Mouse (Mus musculus) forebrain, embryonic 11.5 days (tissue): ENCODE results near the gene Tmem74b. TPM values are rescaled to one million over a fixed set of nuclear protein-coding genes. Genes with fewer than 3 reads are reported as not detected.

Experiments
- ATAC-seq: fragments of 200-750 bp; cut with Nextera tagmentation; replicated peaks from 2 replicates; pipeline ENCODE4 v1.8.0; 2017; ENCODE audit warnings: moderate TSS enrichment; ENCODE audit not compliant: low FRiP score
- DNase-seq: peaks from one replicate; pipeline ENCODE4 v3.0.0-alpha.2; 2017; ENCODE audit warnings: low spot score
- H3K27ac ChIP-seq: fragments of 300-500 bp; sonication (generic); 2 replicates; pipeline ENCODE4 v1.5.1; 2014; ENCODE audit warnings: low read depth, low read length
- H3K27me3 ChIP-seq: fragments of 300-500 bp; sonication (generic); 2 replicates; pipeline ENCODE4 v1.6.1; 2014; ENCODE audit warnings: mild to moderate bottlenecking, low read length, mixed read lengths; ENCODE audit not compliant: control insufficient read depth, insufficient read depth
- H3K36me3 ChIP-seq: fragments of 300-500 bp; sonication (generic); 2 replicates; pipeline ENCODE4 v1.6.1; 2014; ENCODE audit warnings: mild to moderate bottlenecking, low read length, moderate library complexity, mixed read lengths; ENCODE audit not compliant: control insufficient read depth, insufficient read depth
- H3K4me1 ChIP-seq: fragments of 300-500 bp; sonication (generic); replicated peaks from 2 replicates; pipeline ENCODE4 v1.6.1; 2014; ENCODE audit warnings: low read length, mixed read lengths; ENCODE audit not compliant: control insufficient read depth, insufficient read depth
- H3K4me2 ChIP-seq: fragments of 300-500 bp; sonication (generic); 2 replicates; pipeline ENCODE4 v1.6.1; 2014; ENCODE audit warnings: low read depth, mild to moderate bottlenecking, low read length, moderate library complexity, mixed read lengths; ENCODE audit not compliant: severe bottlenecking
- H3K4me3 ChIP-seq: fragments of 300-500 bp; sonication (generic); 2 replicates; pipeline ENCODE4 v1.5.1; 2014; ENCODE audit warnings: low read depth, low read length
- H3K9ac ChIP-seq: fragments of 300-500 bp; sonication (generic); 2 replicates; pipeline ENCODE4 v1.6.1; 2014; ENCODE audit warnings: low read length
- H3K9me3 ChIP-seq: fragments of 300-500 bp; sonication (generic); 2 replicates; pipeline ENCODE4 v1.6.1; 2016; ENCODE audit warnings: low read length, mixed read lengths; ENCODE audit not compliant: control insufficient read depth
- WGBS: fragments of 180-500 bp; shearing (Covaris S2); extraction: QIAGEN DNeasy Blood & Tissue Kit; methylation state at CpG from one replicate; pipeline ENCODE4 v1.1.7; 2014; 5-methylcytosine and 5-hydroxymethylcytosine counted together
- polyA plus RNA-seq: library from polyadenylated mRNA; unstranded; fragments of >200 nt; fragmentation: Nextera tagmentation; extraction: Ambion mirVana; gene quantifications from 2 replicates; pipeline ENCODE4 v1.2.1, GENCODE M21; 2014

Gene Tmem74b
- polyA plus RNA-seq, 1 experiment from 2014 or later = 7.7 TPM

- ATAC-seq = no peak
- no peak overlapping the region for H3K27ac ChIP-seq
- WGBS = 75% methylated on average over 5 of the region's 5 CpGs
- no peaks in the 10 kb centered on the region for H3K36me3 ChIP-seq
- H3K4me3 ChIP-seq = no peak overlapping the region
- no peaks in the 10 kb centered on the region for H3K9me3 ChIP-seq
- no peaks in the 10 kb centered on the region for H3K27me3 ChIP-seq
- no peak overlapping the region for H3K4me2 ChIP-seq
- no peak overlapping the region for H3K9ac ChIP-seq
- DNase-seq = no peak
- H3K4me1 ChIP-seq = no peaks in the 10 kb centered on the region; the same call in 1 of the 2 replicates
Observed at GRCm38 (mm10) chr2:151751330-151751729, 49.5 kb downstream of the Tmem74b start.

- 60% methylated on average over 9 of the region's 9 CpGs for WGBS
- DNase-seq (peak; percentile 40), ATAC-seq (no peak)
- Histone ChIP-seq H3K4me2 (no peak overlapping the region), H3K4me3 (no peak overlapping the region), H3K9ac (no peak overlapping the region), H3K4me1 (no peaks in the 10 kb centered on the region), H3K27ac (no peak overlapping the region), H3K36me3 (no peaks in the 10 kb centered on the region), H3K9me3 (no peaks in the 10 kb centered on the region), H3K27me3 (no peaks in the 10 kb centered on the region)
Observed at GRCm38 (mm10) chr2:151756277-151757061, 54.7 kb downstream of the Tmem74b start.

GRCm38 (mm10) chr2:151757451-151757850 is 55.6 kb downstream of the Tmem74b start:
- H3K36me3 ChIP-seq = no peaks in the 10 kb centered on the region
- no peak overlapping the region for H3K9ac ChIP-seq
- H3K4me3 ChIP-seq = no peak overlapping the region
- H3K4me2 ChIP-seq = no peak overlapping the region
- WGBS = 75% methylated on average over 5 of the region's 5 CpGs
- no peaks in the 10 kb centered on the region for H3K4me1 ChIP-seq
- H3K27ac ChIP-seq = no peak overlapping the region
- ATAC-seq (no peak), DNase-seq (peak; percentile 47)
- H3K9me3 ChIP-seq = no peaks in the 10 kb centered on the region
- no peaks in the 10 kb centered on the region for H3K27me3 ChIP-seq

GRCm38 (mm10) chr2:151758806-151759353 is 57.1 kb downstream of the Tmem74b start:
- H3K9me3 ChIP-seq = no peaks in the 10 kb centered on the region
- no peak for DNase-seq
- WGBS = 61% methylated on average over 1 of the region's 1 CpGs

More at GRCm38 (mm10) chr2:151758806-151759353, 57.1 kb downstream of the Tmem74b start:
- H3K4me2 ChIP-seq = no peak overlapping the region
- no peak for ATAC-seq
- H3K4me1 ChIP-seq = no peaks in the 10 kb centered on the region
- no peak overlapping the region for H3K9ac ChIP-seq
- no peak overlapping the region for H3K4me3 ChIP-seq
- H3K27me3 ChIP-seq = no peaks in the 10 kb centered on the region
- no peaks in the 10 kb centered on the region for H3K36me3 ChIP-seq
- no peak overlapping the region for H3K27ac ChIP-seq

Other genes starting within 250 kb of the Tmem74b start
- not detected in 2 replicates for gene 4921509C19Rik, start 225.9 kb upstream of the Tmem74b start, polyA plus RNA-seq
- 282 and 286 TPM in 2 replicates for gene Nsfl1c, start 207.8 kb upstream of the Tmem74b start, polyA plus RNA-seq
- gene Fkbp1a, start 159.5 kb upstream of the Tmem74b start, polyA plus RNA-seq = 562 and 601 TPM in 2 replicates
- 0.44 and 0.83 TPM in 2 replicates for gene Sdcbp2, start 129.4 kb upstream of the Tmem74b start, polyA plus RNA-seq
- gene Snph, start 69.4 kb upstream of the Tmem74b start, polyA plus RNA-seq = 2.4 and 3.6 TPM in 2 replicates
- gene Rad21l, start 33.5 kb upstream of the Tmem74b start, polyA plus RNA-seq = not detected in 2 replicates
- 46.8 and 51.9 TPM in 2 replicates for gene Psmf1, start 42.2 kb downstream of the Tmem74b start, polyA plus RNA-seq
- 0.15 TPM in 2 replicates for gene Rspo4, start 140.9 kb downstream of the Tmem74b start, polyA plus RNA-seq
- not detected in 2 replicates for gene Angpt4, start 209.2 kb downstream of the Tmem74b start, polyA plus RNA-seq